Mouse (Mus musculus): ENCODE results near the gene Stbd1. TPM values are rescaled to one million over a fixed set of nuclear protein-coding genes. Genes with fewer than 3 reads are reported as not detected.

The Stbd1 gene
- polyA plus RNA-seq (2014; fragmentation: Nextera tagmentation; extraction: Ambion mirVana) = 48.2 and 68.2 TPM in 2 replicates

- WGBS = under 1% methylated on average over 47 of the region's 69 CpGs
- no peak within 1 kb of the TSS; the same call in 1 of the 2 replicates for H3K27ac ChIP-seq (replicated peaks; ENCODE audit: low read depth, low read length)
- H3K27me3 ChIP-seq (replicated peaks; ENCODE audit: control insufficient read depth, insufficient read depth, low read length) = no peaks in the 10 kb centered on the region
- H3K9me3 ChIP-seq (ENCODE audit: control insufficient read depth, low read length) = no peaks in the 10 kb centered on the region
- H3K36me3 ChIP-seq (ENCODE audit: control insufficient read depth, insufficient read depth, low read length) = no peaks in the 10 kb centered on the region
- peak within 1 kb of the TSS; percentile 91 for H3K4me2 ChIP-seq (ENCODE audit: low read depth, low read length)
- peak; percentile 92 for ATAC-seq (ENCODE audit: low read depth)
- peak within 1 kb of the TSS; percentile 70 for H3K4me3 ChIP-seq (ENCODE audit: low read depth, low read length)
- peak; percentile 87 for DNase-seq (ENCODE audit: low spot score)
- H3K9ac ChIP-seq (ENCODE audit: low read depth, low read length) = peak within 1 kb of the TSS; percentile 74
- H3K4me1 ChIP-seq (ENCODE audit: control insufficient read depth, insufficient read depth, low read length) = peaks cover 6% of the 10 kb centered on the region
Observed at GRCm38 (mm10) chr5:92602691-92603690, at the start of gene Stbd1. TSS of gene Stbd1 (plus strand) at chr5:92603041.

GRCm38 (mm10) chr5:92553939-92554338 is 48.9 kb upstream of the Stbd1 start:
- Histone ChIP-seq H3K4me3 (ENCODE audit: low read depth, low read length) (no peak overlapping the region), H3K4me1 (ENCODE audit: control insufficient read depth, insufficient read depth, low read length) (no peaks in the 10 kb centered on the region), H3K4me2 (ENCODE audit: low read depth, low read length) (no peak overlapping the region), H3K9me3 (ENCODE audit: control insufficient read depth, low read length) (no peaks in the 10 kb centered on the region), H3K36me3 (ENCODE audit: control insufficient read depth, insufficient read depth, low read length) (no peaks in the 10 kb centered on the region), H3K27ac (replicated peaks; ENCODE audit: low read depth, low read length) (no peak overlapping the region), H3K9ac (ENCODE audit: low read depth, low read length) (no peak overlapping the region), H3K27me3 (replicated peaks; ENCODE audit: control insufficient read depth, insufficient read depth, low read length) (no peaks in the 10 kb centered on the region)
- DNase-seq (ENCODE audit: low spot score) (no peak), ATAC-seq (ENCODE audit: low read depth) (no peak)
- 65% methylated on average over 3 of the region's 3 CpGs for WGBS

DNA sequence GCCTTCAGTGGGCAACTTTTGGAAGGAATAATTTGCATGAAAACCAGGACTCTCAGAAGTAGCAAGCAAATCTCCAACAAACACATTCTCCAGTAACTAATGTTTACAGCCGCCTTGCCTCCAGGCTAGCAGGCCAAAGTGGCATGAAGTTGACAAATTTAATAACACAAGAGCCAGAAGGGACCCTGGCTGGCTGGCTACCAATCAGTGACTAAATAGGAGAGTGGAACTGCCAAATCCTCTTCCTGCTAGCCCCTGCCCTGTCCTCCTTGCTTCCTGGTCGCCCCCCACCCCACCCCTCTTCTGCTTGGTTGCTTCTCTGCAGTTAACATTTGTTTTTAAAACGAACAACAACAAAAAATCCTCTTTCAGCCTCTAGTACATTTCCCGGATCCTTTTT is 48.4 kb upstream of the Stbd1 start:
- H3K4me3 ChIP-seq (ENCODE audit: low read depth, low read length) = no peak overlapping the region
- no peaks in the 10 kb centered on the region for H3K27me3 ChIP-seq (replicated peaks; ENCODE audit: control insufficient read depth, insufficient read depth, low read length)
- H3K9me3 ChIP-seq (ENCODE audit: control insufficient read depth, low read length) = no peaks in the 10 kb centered on the region
- no peak for ATAC-seq (ENCODE audit: low read depth)
- no peak overlapping the region; the same call in 1 of the 2 replicates for H3K27ac ChIP-seq (replicated peaks; ENCODE audit: low read depth, low read length)
- no peak overlapping the region for H3K9ac ChIP-seq (ENCODE audit: low read depth, low read length)
- no peaks in the 10 kb centered on the region for H3K36me3 ChIP-seq (ENCODE audit: control insufficient read depth, insufficient read depth, low read length)
- no peak for DNase-seq (ENCODE audit: low spot score)
- WGBS = 75% methylated on average over 4 of the region's 4 CpGs
- H3K4me1 ChIP-seq (ENCODE audit: control insufficient read depth, insufficient read depth, low read length) = no peaks in the 10 kb centered on the region
- H3K4me2 ChIP-seq (ENCODE audit: low read depth, low read length) = no peak overlapping the region

- DNase-seq (ENCODE audit: low spot score) (peak; percentile 15), ATAC-seq (ENCODE audit: low read depth) (peak; percentile 76; the same call in 1 of the 2 replicates)
- Histone ChIP-seq H3K36me3 (ENCODE audit: control insufficient read depth, insufficient read depth, low read length) (no peaks in the 10 kb centered on the region), H3K9me3 (ENCODE audit: control insufficient read depth, low read length) (no peaks in the 10 kb centered on the region), H3K4me2 (ENCODE audit: low read depth, low read length) (no peak within 1 kb of the TSS), H3K27me3 (replicated peaks; ENCODE audit: control insufficient read depth, insufficient read depth, low read length) (no peaks in the 10 kb centered on the region), H3K4me1 (ENCODE audit: control insufficient read depth, insufficient read depth, low read length) (no peaks in the 10 kb centered on the region), H3K9ac (ENCODE audit: low read depth, low read length) (no peak within 1 kb of the TSS), H3K4me3 (ENCODE audit: low read depth, low read length) (no peak within 1 kb of the TSS), H3K27ac (replicated peaks; ENCODE audit: low read depth, low read length) (no peak within 1 kb of the TSS; the same call in 1 of the 2 replicates)
- 69% methylated on average over 16 of the region's 16 CpGs for WGBS
Observed at GRCm38 (mm10) chr5:92554891-92555511, 47.8 kb upstream of the Stbd1 start, which contains the start of gene Fam47e. TSS of gene Fam47e (plus strand) at chr5:92555069.

- no peaks in the 10 kb centered on the region for H3K27me3 ChIP-seq (replicated peaks; ENCODE audit: control insufficient read depth, insufficient read depth, low read length)
- H3K9ac ChIP-seq (ENCODE audit: low read depth, low read length) = no peak overlapping the region
- H3K4me2 ChIP-seq (ENCODE audit: low read depth, low read length) = no peak overlapping the region
- no peak overlapping the region for H3K27ac ChIP-seq (replicated peaks; ENCODE audit: low read depth, low read length)
- H3K4me3 ChIP-seq (ENCODE audit: low read depth, low read length) = no peak overlapping the region
- no peaks in the 10 kb centered on the region for H3K9me3 ChIP-seq (ENCODE audit: control insufficient read depth, low read length)
- ATAC-seq (ENCODE audit: low read depth) (no peak), DNase-seq (ENCODE audit: low spot score) (no peak)
- 94% methylated on average over 1 of the region's 1 CpGs for WGBS
- no peaks in the 10 kb centered on the region for H3K36me3 ChIP-seq (ENCODE audit: control insufficient read depth, insufficient read depth, low read length)
- H3K4me1 ChIP-seq (ENCODE audit: control insufficient read depth, insufficient read depth, low read length) = no peaks in the 10 kb centered on the region
Observed at GRCm38 (mm10) chr5:92555905-92556304, 46.9 kb upstream of the Stbd1 start.

GRCm38 (mm10) chr5:92557508-92557907 is 45.3 kb upstream of the Stbd1 start:
- 90% methylated on average over 1 of the region's 1 CpGs for WGBS
- Histone ChIP-seq H3K27me3 (replicated peaks; ENCODE audit: control insufficient read depth, insufficient read depth, low read length) (no peaks in the 10 kb centered on the region), H3K9me3 (ENCODE audit: control insufficient read depth, low read length) (no peaks in the 10 kb centered on the region), H3K36me3 (ENCODE audit: control insufficient read depth, insufficient read depth, low read length) (no peaks in the 10 kb centered on the region), H3K4me1 (ENCODE audit: control insufficient read depth, insufficient read depth, low read length) (peaks cover 3% of the 10 kb centered on the region; the same call in 1 of the 2 replicates), H3K4me2 (ENCODE audit: low read depth, low read length) (no peak overlapping the region), H3K27ac (replicated peaks; ENCODE audit: low read depth, low read length) (no peak overlapping the region), H3K4me3 (ENCODE audit: low read depth, low read length) (no peak overlapping the region), H3K9ac (ENCODE audit: low read depth, low read length) (no peak overlapping the region)
- DNase-seq (ENCODE audit: low spot score) (no peak), ATAC-seq (ENCODE audit: low read depth) (no peak)

DNA sequence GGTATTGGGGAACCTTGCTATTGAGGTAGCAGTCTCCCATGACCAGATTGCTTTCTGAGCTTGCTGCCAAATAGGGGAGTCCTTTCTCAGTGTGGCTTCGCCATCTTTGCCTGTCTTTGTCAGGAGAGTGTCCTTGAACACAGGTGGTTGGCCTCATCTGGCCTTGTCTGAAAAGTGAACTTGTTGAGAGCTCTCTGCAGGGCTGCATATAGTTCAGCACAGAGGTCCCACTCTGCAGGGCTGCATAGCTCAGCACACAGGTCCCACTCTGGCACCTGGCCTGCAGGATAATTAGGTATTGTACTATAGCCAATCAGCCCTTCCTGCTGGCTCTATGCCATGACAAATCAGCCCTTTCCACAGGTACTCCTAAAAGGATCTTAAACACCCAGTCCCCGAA is 42.6 kb upstream of the Stbd1 start:
- Histone ChIP-seq H3K27ac (replicated peaks; ENCODE audit: low read depth, low read length) (no peak overlapping the region), H3K4me3 (ENCODE audit: low read depth, low read length) (no peak overlapping the region), H3K36me3 (ENCODE audit: control insufficient read depth, insufficient read depth, low read length) (no peaks in the 10 kb centered on the region), H3K9me3 (ENCODE audit: control insufficient read depth, low read length) (no peaks in the 10 kb centered on the region), H3K4me1 (ENCODE audit: control insufficient read depth, insufficient read depth, low read length) (peaks cover 9% of the 10 kb centered on the region; the same call in 1 of the 2 replicates), H3K9ac (ENCODE audit: low read depth, low read length) (no peak overlapping the region), H3K27me3 (replicated peaks; ENCODE audit: control insufficient read depth, insufficient read depth, low read length) (no peaks in the 10 kb centered on the region), H3K4me2 (ENCODE audit: low read depth, low read length) (no peak overlapping the region)
- DNase-seq (ENCODE audit: low spot score) (peak; percentile 18), ATAC-seq (ENCODE audit: low read depth) (no peak)
- WGBS = 83% methylated on average over 2 of the region's 2 CpGs

DNA sequence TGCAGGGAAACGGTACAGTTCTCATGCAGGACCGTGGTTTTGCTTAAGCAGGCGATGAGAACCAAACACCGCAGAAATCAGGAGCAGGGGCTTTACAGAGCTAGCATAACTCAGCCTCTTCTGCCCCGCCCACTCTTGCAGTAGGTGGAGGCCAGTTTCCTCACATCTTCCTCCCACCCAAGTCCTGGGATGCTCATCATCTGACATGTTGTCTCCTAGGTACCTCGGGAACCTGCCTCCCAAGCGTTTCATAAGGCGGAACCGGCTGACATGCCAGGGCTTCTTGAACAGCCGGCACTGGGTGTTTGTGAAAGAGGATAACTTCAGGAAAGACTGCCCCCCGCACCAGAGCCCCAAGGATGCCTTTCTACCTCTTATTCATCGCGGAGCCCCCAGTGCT is 40.8 kb upstream of the Stbd1 start:
- 65% methylated on average over 13 of the region's 13 CpGs for WGBS
- no peak overlapping the region for H3K27ac ChIP-seq (replicated peaks; ENCODE audit: low read depth, low read length)
- H3K4me2 ChIP-seq (ENCODE audit: low read depth, low read length) = no peak overlapping the region
- no peaks in the 10 kb centered on the region for H3K36me3 ChIP-seq (ENCODE audit: control insufficient read depth, insufficient read depth, low read length)
- H3K4me1 ChIP-seq (ENCODE audit: control insufficient read depth, insufficient read depth, low read length) = peaks cover 9% of the 10 kb centered on the region; the same call in 1 of the 2 replicates
- H3K9me3 ChIP-seq (ENCODE audit: control insufficient read depth, low read length) = no peaks in the 10 kb centered on the region
- no peak for ATAC-seq (ENCODE audit: low read depth)
- DNase-seq (ENCODE audit: low spot score) = peak; percentile 7
- no peak overlapping the region for H3K9ac ChIP-seq (ENCODE audit: low read depth, low read length)
- no peak overlapping the region for H3K4me3 ChIP-seq (ENCODE audit: low read depth, low read length)
- H3K27me3 ChIP-seq (replicated peaks; ENCODE audit: control insufficient read depth, insufficient read depth, low read length) = no peaks in the 10 kb centered on the region
